Mouse (Mus musculus) heart, postnatal 10 days (tissue): Measurements from ENCODE around the gene Rnf31. TPM values are rescaled to one million over a fixed set of nuclear protein-coding genes. Genes with fewer than 3 reads are reported as not detected.

Source experiments
- DNase-seq, 2 experiments: peaks; one replicate each; pipeline ENCODE4 v3.0.0; 2021
- intact Hi-C: fragments of 180-260 bp; cut with DNase I; formaldehyde crosslinking; loops from one replicate; pipeline ENCODE4 v1.15.1; 2025
- total RNA-seq, 2 experiments: library from RNA; stranded (reverse); gene quantifications; 2 replicates each; pipeline ENCODE4 v1.2.3; 2021

Rnf31 gene
- total RNA-seq, 2 experiments from 2014 or later = 21.7 to 28.3 TPM

- peak; percentile 92 to 95 for DNase-seq
Observed at GRCm38 (mm10) chr14:55643060-55643907, 51.8 kb downstream of the Rnf31 start, which contains the start of gene Tm9sf1. Tm9sf1 (minus strand) TSS chr14:55643806.

DNA sequence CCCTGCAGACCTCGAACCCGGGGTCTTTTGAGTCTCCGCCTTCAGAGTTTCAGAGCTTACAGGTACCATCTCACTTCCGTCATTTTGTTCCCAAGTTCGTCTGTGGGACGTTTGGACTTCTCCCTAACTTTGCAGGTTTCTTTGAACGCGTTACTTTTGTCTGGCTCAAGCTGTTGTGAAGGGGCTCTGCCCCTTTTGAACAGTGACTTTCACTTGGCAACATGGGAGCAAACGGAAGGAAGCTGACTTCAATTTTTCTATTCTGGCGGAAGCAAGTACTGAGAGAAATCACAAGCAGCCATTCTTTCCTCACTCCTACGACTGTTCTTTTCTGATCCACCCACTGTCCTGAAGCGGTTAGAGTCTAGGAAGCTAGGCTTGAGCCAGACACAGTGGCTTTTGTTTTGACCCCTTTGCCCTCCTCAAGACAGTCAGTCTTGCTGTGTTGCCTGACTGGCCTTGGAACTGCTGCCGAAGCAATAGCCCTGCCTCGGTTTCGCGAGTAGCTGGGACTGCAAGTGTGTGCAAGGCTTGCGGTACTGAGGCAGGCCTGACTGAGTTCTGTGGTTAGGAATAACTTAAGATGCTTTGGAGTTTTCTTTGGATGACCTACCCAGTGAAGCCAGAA lies 52.9 kb downstream of the Rnf31 start:
- DNase-seq = peak; percentile 38 to 56

More at GRCm38 (mm10) chr14:55643060-55643907, 51.8 kb downstream of the Rnf31 start, which contains the start of gene Tm9sf1:
- intact Hi-C loops = no loop called here

GRCm38 (mm10) chr14:55649884-55650283 lies 58.4 kb downstream of the Rnf31 start, which contains the start of gene Tssk4:
Tssk4 (plus strand) TSS chr14:55650184.
- intact Hi-C loops = no loop called here
- DNase-seq = no peak

More for the DNA sequence above, 52.9 kb downstream of the Rnf31 start:
- intact Hi-C loops = loop anchor here (2.0 kb wide), 1 partner anchor 16 kb away; the partner anchor contains the start of gene Mdp1

DNA sequence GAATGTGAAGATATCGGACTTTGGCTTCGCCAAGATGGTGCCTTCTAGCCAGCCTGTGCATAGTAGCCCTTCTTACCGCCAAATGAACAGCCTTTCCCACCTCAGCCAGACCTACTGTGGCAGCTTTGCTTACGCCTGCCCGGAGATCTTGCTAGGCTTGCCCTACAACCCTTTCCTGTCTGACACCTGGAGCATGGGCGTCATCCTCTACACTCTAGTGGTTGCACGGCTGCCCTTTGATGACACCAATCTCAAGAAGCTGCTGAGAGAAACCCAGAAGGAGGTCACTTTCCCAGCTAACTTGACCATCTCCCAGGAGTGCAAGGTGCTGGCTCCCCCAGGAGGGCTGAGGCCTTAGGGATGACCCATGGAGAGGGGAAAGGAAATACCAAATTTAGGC lies 60.0 kb downstream of the Rnf31 start:
- intact Hi-C loops = no loop called here
- no peak for DNase-seq

Other genes with a start within 250 kb of the Rnf31 start
- gene Dhrs4, start 113.0 kb upstream of the Rnf31 start, total RNA-seq = 100 to 1,000 TPM; 132 to 137 TPM
- 1 to 10 TPM; 2.8 to 4.6 TPM for gene Carmil3, start 101.1 kb upstream of the Rnf31 start, total RNA-seq
- gene Cpne6, start 81.3 kb upstream of the Rnf31 start, total RNA-seq = under 1 TPM in 1 of 2 experiments, not detected in 1; 0.12 TPM
- not detected for gene Nrl, start 66.7 kb upstream of the Rnf31 start, total RNA-seq
- gene Pck2, start 51.4 kb upstream of the Rnf31 start, total RNA-seq = 10 to 100 TPM; 23.3 to 24.1 TPM
- gene Dcaf11, start 31.7 kb upstream of the Rnf31 start, total RNA-seq = 10 to 100 TPM; 86.3 to 87.5 TPM
- gene A730061H03Rik, start 31.3 kb upstream of the Rnf31 start, total RNA-seq = under 1 TPM; 0.64 to 0.65 TPM
- 100 to 1,000 TPM; 192 to 201 TPM for gene Fitm1, start 16.1 kb upstream of the Rnf31 start, total RNA-seq
- gene Psme1, start 13.6 kb upstream of the Rnf31 start, total RNA-seq = 100 to 1,000 TPM; 247 to 272 TPM
- 10 to 100 TPM; 42.6 to 43.4 TPM for gene Emc9, start 6.4 kb upstream of the Rnf31 start, total RNA-seq
- 100 to 1,000 TPM; 139 to 140 TPM for gene Psme2, start 595 bp upstream of the Rnf31 start, total RNA-seq
- 10 to 100 TPM in 1 of 2 experiments, 1 to 10 TPM in 1; 9.2 to 11.3 TPM for gene Irf9, start 11.9 kb downstream of the Rnf31 start, total RNA-seq
- gene Rec8, start 26.3 kb downstream of the Rnf31 start, total RNA-seq = under 1 TPM; 0.53 to 0.67 TPM
- gene Ipo4, start 44.2 kb downstream of the Rnf31 start, total RNA-seq = 10 to 100 TPM; 54.7 to 55.0 TPM
- 1 to 10 TPM; 1.1 to 2.1 TPM for gene Gm49378, start 46.2 kb downstream of the Rnf31 start, total RNA-seq
- 10 to 100 TPM; 56.3 to 61.2 TPM for gene Tm9sf1, start 52.1 kb downstream of the Rnf31 start, total RNA-seq
- gene Tssk4, start 58.5 kb downstream of the Rnf31 start, total RNA-seq = under 1 TPM; 0.64 to 0.81 TPM
- 10 to 100 TPM; 55.6 to 72.2 TPM for gene Mdp1, start 68.8 kb downstream of the Rnf31 start, total RNA-seq
- gene Gmpr2, start 80.2 kb downstream of the Rnf31 start, total RNA-seq = 10 to 100 TPM; 16.4 to 18.5 TPM
- gene Nedd8, start 80.4 kb downstream of the Rnf31 start, total RNA-seq = 100 to 1,000 TPM; 291 to 295 TPM
- 10 to 100 TPM; 14.2 to 16.5 TPM for gene Tinf2, start 90.1 kb downstream of the Rnf31 start, total RNA-seq
- gene Tgm1, start 122.2 kb downstream of the Rnf31 start, total RNA-seq = under 1 TPM; 0.24 to 0.25 TPM
- gene Rabggta, start 130.6 kb downstream of the Rnf31 start, total RNA-seq = 10 to 100 TPM; 13.7 to 14.4 TPM
- 10 to 100 TPM; 54.5 to 56.6 TPM for gene Dhrs1, start 154.0 kb downstream of the Rnf31 start, total RNA-seq
- gene Nop9, start 154.0 kb downstream of the Rnf31 start, total RNA-seq = 10 to 100 TPM; 14.5 to 18.7 TPM
- gene Cideb, start 166.8 kb downstream of the Rnf31 start, total RNA-seq = 1 to 10 TPM; 1.1 to 1.2 TPM
- under 1 TPM in 1 of 2 experiments, not detected in 1; 0.10 TPM for gene Ltb4r2, start 169.7 kb downstream of the Rnf31 start, total RNA-seq
- gene Ltb4r1, start 174.3 kb downstream of the Rnf31 start, total RNA-seq = under 1 TPM; 0.67 to 0.74 TPM
- gene Adcy4, start 192.4 kb downstream of the Rnf31 start, total RNA-seq = 10 to 100 TPM; 21.1 to 21.9 TPM
- 1 to 10 TPM; 6.6 to 9.7 TPM for gene Ripk3, start 197.2 kb downstream of the Rnf31 start, total RNA-seq
- gene Nfatc4, start 231.4 kb downstream of the Rnf31 start, total RNA-seq = 10 to 100 TPM; 11.1 to 12.1 TPM